Mouse (Mus musculus) hindbrain, embryonic 15.5 days (tissue): ENCODE measurements at regions not wholly inside any gene's neighbourhood (a gene's known extent, or its start where the extent isn't known, plus 50 kb on each side); places are given as distances from the start of the nearest gene placed in this dataset.

ENCODE experiments used
- ATAC-seq: fragments of 200-750 bp; cut with Nextera tagmentation; 2 replicates; pipeline ENCODE4 v1.8.0; 2017; ENCODE audit warnings: low read depth, moderate number of reproducible peaks, moderate TSS enrichment; ENCODE audit not compliant: low FRiP score
- H3K27ac ChIP-seq: fragments of 300-500 bp; sonication (generic); replicated peaks from 2 replicates; pipeline ENCODE4 v1.5.1; 2015; ENCODE audit warnings: mild to moderate bottlenecking, inconsistent platforms
- H3K27me3 ChIP-seq: fragments of 300-500 bp; sonication (generic); 2 replicates; pipeline ENCODE4 v1.6.1; 2015; ENCODE audit warnings: control low read depth, inconsistent platforms
- H3K36me3 ChIP-seq: fragments of 300-500 bp; sonication (generic); 2 replicates; pipeline ENCODE4 v1.6.1; 2015; ENCODE audit warnings: control low read depth, inconsistent platforms
- H3K4me1 ChIP-seq: fragments of 300-500 bp; sonication (generic); replicated peaks from 2 replicates; pipeline ENCODE4 v1.6.1; 2015; ENCODE audit warnings: control low read depth, inconsistent platforms
- H3K4me2 ChIP-seq: fragments of 300-500 bp; sonication (generic); 2 replicates; pipeline ENCODE4 v1.6.1; 2015; ENCODE audit warnings: moderate library complexity, mild to moderate bottlenecking, inconsistent platforms
- H3K4me3 ChIP-seq: fragments of 300-500 bp; sonication (generic); 2 replicates; pipeline ENCODE4 v1.5.1; 2015; ENCODE audit warnings: mild to moderate bottlenecking, inconsistent platforms
- H3K9ac ChIP-seq: fragments of 300-500 bp; sonication (generic); 2 replicates; pipeline ENCODE4 v1.6.1; 2015; ENCODE audit warnings: inconsistent platforms
- H3K9me3 ChIP-seq: fragments of 300-500 bp; sonication (generic); 2 replicates; pipeline ENCODE4 v1.6.1; 2016; ENCODE audit warnings: control low read depth, inconsistent platforms
- WGBS: fragments of 180-500 bp; shearing (Covaris S2); methylation state at CpG from one replicate; pipeline ENCODE4 v1.1.7; 2015; 5-methylcytosine and 5-hydroxymethylcytosine counted together

GRCm38 (mm10) chr4:131489056-131489455, 349.0 kb downstream of the Ptpru start:
- WGBS: 56% methylated on average over 3 of the region's 3 CpGs
- Histone ChIP-seq H3K36me3 (no peaks in the 10 kb centered on the region), H3K9ac (no peak overlapping the region), H3K4me2 (no peak overlapping the region), H3K4me1 (peaks cover 66% of the 10 kb centered on the region), H3K27ac (no peak overlapping the region), H3K9me3 (no peaks in the 10 kb centered on the region), H3K27me3 (no peaks in the 10 kb centered on the region), H3K4me3 (no peak overlapping the region)
- no peak for ATAC-seq

GRCm38 (mm10) chr4:131491960-131492359, 346.1 kb downstream of the Ptpru start:
- 32% methylated on average over 4 of the region's 4 CpGs for WGBS
- H3K9me3 ChIP-seq: no peaks in the 10 kb centered on the region
- no peaks in the 10 kb centered on the region for H3K27me3 ChIP-seq
- no peak overlapping the region for H3K9ac ChIP-seq
- H3K36me3 ChIP-seq: no peaks in the 10 kb centered on the region
- H3K27ac ChIP-seq: no peak overlapping the region
- no peak overlapping the region for H3K4me3 ChIP-seq
- H3K4me2 ChIP-seq: no peak overlapping the region
- H3K4me1 ChIP-seq: peaks cover 48% of the 10 kb centered on the region
- peak; percentile 42; the same call in 1 of the 2 replicates for ATAC-seq

- H3K4me1 ChIP-seq: peaks cover 32% of the 10 kb centered on the region
- no peak overlapping the region for H3K9ac ChIP-seq
- H3K27ac ChIP-seq: no peak overlapping the region
- H3K4me3 ChIP-seq: no peak overlapping the region
- ATAC-seq: peak; percentile 55; the same call in 1 of the 2 replicates
- 44% methylated on average over 4 of the region's 4 CpGs for WGBS
- no peaks in the 10 kb centered on the region for H3K36me3 ChIP-seq
- H3K4me2 ChIP-seq: no peak overlapping the region
- H3K27me3 ChIP-seq: no peaks in the 10 kb centered on the region
- H3K9me3 ChIP-seq: no peaks in the 10 kb centered on the region
Measured at GRCm38 (mm10) chr4:131493726-131494125, 344.4 kb downstream of the Ptpru start.

- H3K4me1 ChIP-seq: peaks cover 28% of the 10 kb centered on the region
- no peak overlapping the region for H3K4me3 ChIP-seq
- no peak overlapping the region for H3K9ac ChIP-seq
- H3K4me2 ChIP-seq: no peak overlapping the region
- H3K36me3 ChIP-seq: no peaks in the 10 kb centered on the region
- H3K27me3 ChIP-seq: no peaks in the 10 kb centered on the region
- H3K9me3 ChIP-seq: no peaks in the 10 kb centered on the region
- ATAC-seq: no peak
- H3K27ac ChIP-seq: no peak overlapping the region
- WGBS: 46% methylated on average over 5 of the region's 5 CpGs
Measured at GRCm38 (mm10) chr4:131496900-131497299, 341.2 kb downstream of the Ptpru start.

GRCm38 (mm10) chr4:131500928-131501650, 337.0 kb downstream of the Ptpru start:
- Histone ChIP-seq H3K27me3 (no peaks in the 10 kb centered on the region), H3K27ac (no peak overlapping the region), H3K36me3 (no peaks in the 10 kb centered on the region), H3K9ac (no peak overlapping the region), H3K9me3 (no peaks in the 10 kb centered on the region), H3K4me1 (peaks cover 6% of the 10 kb centered on the region), H3K4me3 (no peak overlapping the region), H3K4me2 (no peak overlapping the region)
- ATAC-seq: no peak
- WGBS: 81% methylated on average over 10 of the region's 10 CpGs

- no peaks in the 10 kb centered on the region for H3K36me3 ChIP-seq
- no peak overlapping the region for H3K4me2 ChIP-seq
- H3K9me3 ChIP-seq: no peaks in the 10 kb centered on the region
- H3K4me1 ChIP-seq: no peaks in the 10 kb centered on the region
- no peak overlapping the region for H3K27ac ChIP-seq
- no peaks in the 10 kb centered on the region for H3K27me3 ChIP-seq
- no peak for ATAC-seq
- H3K9ac ChIP-seq: no peak overlapping the region
- 80% methylated on average over 7 of the region's 7 CpGs for WGBS
- H3K4me3 ChIP-seq: no peak overlapping the region
Measured at GRCm38 (mm10) chr4:131508154-131508553, 329.9 kb downstream of the Ptpru start.

- Histone ChIP-seq H3K27ac (no peak overlapping the region), H3K4me3 (no peak overlapping the region), H3K9ac (no peak overlapping the region), H3K4me2 (no peak overlapping the region), H3K9me3 (no peaks in the 10 kb centered on the region), H3K4me1 (no peaks in the 10 kb centered on the region), H3K27me3 (no peaks in the 10 kb centered on the region), H3K36me3 (no peaks in the 10 kb centered on the region)
- 75% methylated on average over 3 of the region's 3 CpGs for WGBS
- ATAC-seq: 0 out of 2 replicates have a peak, but pooled peaks have one; percentile 42
Measured at GRCm38 (mm10) chr4:131511586-131511985, 326.5 kb downstream of the Ptpru start.

GRCm38 (mm10) chr4:131512768-131513167, 325.3 kb downstream of the Ptpru start:
- no peak for ATAC-seq
- no peaks in the 10 kb centered on the region for H3K27me3 ChIP-seq
- no peak overlapping the region for H3K27ac ChIP-seq
- no peaks in the 10 kb centered on the region for H3K4me1 ChIP-seq
- no peaks in the 10 kb centered on the region for H3K36me3 ChIP-seq
- no peak overlapping the region for H3K9ac ChIP-seq
- 65% methylated on average over 7 of the region's 7 CpGs for WGBS
- H3K4me2 ChIP-seq: no peak overlapping the region
- H3K4me3 ChIP-seq: no peak overlapping the region
- no peaks in the 10 kb centered on the region for H3K9me3 ChIP-seq

- Histone ChIP-seq H3K4me1 (peaks cover 6% of the 10 kb centered on the region; the same call in 1 of the 2 replicates), H3K27me3 (no peaks in the 10 kb centered on the region), H3K9me3 (no peaks in the 10 kb centered on the region), H3K36me3 (no peaks in the 10 kb centered on the region), H3K27ac (no peak overlapping the region), H3K4me3 (no peak overlapping the region), H3K9ac (no peak overlapping the region), H3K4me2 (no peak overlapping the region)
- WGBS: 59% methylated on average over 10 of the region's 10 CpGs
- ATAC-seq: no peak
Measured at GRCm38 (mm10) chr4:131520636-131521306, 317.3 kb downstream of the Ptpru start.

GRCm38 (mm10) chr4:131521307-131521651, 316.8 kb downstream of the Ptpru start:
- H3K27ac ChIP-seq: no peak overlapping the region
- peaks cover 6% of the 10 kb centered on the region; the same call in 1 of the 2 replicates for H3K4me1 ChIP-seq
- WGBS: 68% methylated on average over 8 of the region's 8 CpGs
- H3K9ac ChIP-seq: no peak overlapping the region
- H3K4me3 ChIP-seq: no peak overlapping the region
- no peak for ATAC-seq
- no peaks in the 10 kb centered on the region for H3K27me3 ChIP-seq
- H3K9me3 ChIP-seq: no peaks in the 10 kb centered on the region
- no peak overlapping the region for H3K4me2 ChIP-seq
- H3K36me3 ChIP-seq: no peaks in the 10 kb centered on the region

GRCm38 (mm10) chr4:131525236-131525635, 312.9 kb downstream of the Ptpru start:
- Histone ChIP-seq H3K4me3 (no peak overlapping the region), H3K9ac (no peak overlapping the region), H3K36me3 (no peaks in the 10 kb centered on the region), H3K4me1 (peaks cover 6% of the 10 kb centered on the region; the same call in 1 of the 2 replicates), H3K4me2 (no peak overlapping the region), H3K27ac (no peak overlapping the region), H3K27me3 (no peaks in the 10 kb centered on the region), H3K9me3 (no peaks in the 10 kb centered on the region)
- ATAC-seq: no peak
- 82% methylated on average over 3 of the region's 3 CpGs for WGBS

- no peak overlapping the region for H3K4me3 ChIP-seq
- H3K27me3 ChIP-seq: no peaks in the 10 kb centered on the region
- H3K9ac ChIP-seq: no peak overlapping the region
- no peak for ATAC-seq
- WGBS: 74% methylated on average over 5 of the region's 5 CpGs
- H3K36me3 ChIP-seq: no peaks in the 10 kb centered on the region
- no peaks in the 10 kb centered on the region for H3K9me3 ChIP-seq
- no peak overlapping the region for H3K27ac ChIP-seq
- H3K4me2 ChIP-seq: no peak overlapping the region
- no peaks in the 10 kb centered on the region for H3K4me1 ChIP-seq
Measured at GRCm38 (mm10) chr4:131530491-131530890, 307.6 kb downstream of the Ptpru start.
